Mouse (Mus musculus): ENCODE data around the gene Adgrf2.

The Adgrf2 gene

GRCm38 (mm10) chr17:42741801-42742217 lies at the start of gene Adgrf2:
Gene Adgrf2 (minus strand): TSS chr17:42742179.
- no peak for DNase-seq

GRCm38 (mm10) chr17:42790787-42791186 lies 48.8 kb upstream of the Adgrf2 start:
- DNase-seq: no peak

- DNase-seq: no peak
Measured at GRCm38 (mm10) chr17:42789723-42790122, 47.7 kb upstream of the Adgrf2 start.

DNA sequence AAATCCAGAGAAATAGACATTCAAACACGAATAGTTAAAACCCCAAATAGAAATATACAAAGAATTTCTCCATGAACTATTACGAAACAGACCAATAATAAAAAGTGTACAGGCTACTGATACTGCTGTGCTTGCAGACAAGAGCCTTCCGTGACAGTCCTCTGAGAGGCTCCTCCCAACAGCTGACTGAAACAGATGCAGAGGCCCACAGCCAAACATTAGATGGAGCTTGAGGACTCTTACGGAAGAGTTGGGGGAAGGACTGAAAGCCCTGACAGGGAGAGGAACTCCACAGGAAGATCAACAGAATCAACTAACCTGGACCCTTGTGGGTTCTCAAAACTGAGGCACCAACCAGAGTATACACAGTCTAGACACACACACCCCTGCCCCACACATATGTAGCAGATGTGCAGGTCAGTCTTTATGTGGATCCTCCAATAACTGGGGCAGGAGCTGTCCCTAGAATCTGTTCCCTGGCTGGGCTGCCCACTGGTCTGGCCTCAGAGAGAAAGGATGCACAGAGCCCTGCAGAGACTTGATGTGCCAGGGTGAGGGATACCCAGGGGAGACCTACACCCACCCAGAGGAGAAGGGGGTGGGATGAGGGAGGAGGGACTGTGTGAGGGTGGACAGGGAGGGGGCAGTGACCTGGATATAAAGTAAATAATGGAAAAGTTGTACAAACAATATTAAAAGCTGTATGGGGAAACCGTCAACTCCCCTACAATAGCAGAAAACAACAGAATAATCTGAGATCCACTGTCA lies 46.9 kb upstream of the Adgrf2 start:
- DNase-seq: no peak

- peak; percentile 36 to 40 for DNase-seq
Measured at GRCm38 (mm10) chr17:42782156-42782757, 40.3 kb upstream of the Adgrf2 start.

GRCm38 (mm10) chr17:42753791-42754190 lies 11.8 kb upstream of the Adgrf2 start:
- DNase-seq: no peak

DNA sequence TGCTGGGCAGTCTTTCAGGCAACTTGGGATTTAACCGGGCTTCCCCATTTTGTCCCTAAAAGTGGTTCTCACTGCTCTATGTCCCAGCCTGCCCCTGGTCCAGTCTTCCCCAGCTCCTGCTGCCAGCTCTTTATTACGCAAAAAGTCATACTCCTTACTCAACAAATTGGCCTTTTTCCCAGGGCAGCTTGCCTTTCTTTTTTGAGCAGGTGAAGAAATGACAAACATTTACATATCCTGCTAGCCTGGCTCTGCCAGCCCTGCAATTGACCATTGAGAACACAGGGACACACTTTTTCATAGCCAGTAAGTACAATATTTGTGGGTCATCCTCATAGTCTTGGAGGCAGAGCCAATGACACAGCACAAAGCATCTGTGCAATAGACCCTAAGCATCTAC lies 10.2 kb upstream of the Adgrf2 start:
- DNase-seq: no peak

GRCm38 (mm10) chr17:42745657-42746420 lies 3.9 kb upstream of the Adgrf2 start:
- no peak for DNase-seq

DNA sequence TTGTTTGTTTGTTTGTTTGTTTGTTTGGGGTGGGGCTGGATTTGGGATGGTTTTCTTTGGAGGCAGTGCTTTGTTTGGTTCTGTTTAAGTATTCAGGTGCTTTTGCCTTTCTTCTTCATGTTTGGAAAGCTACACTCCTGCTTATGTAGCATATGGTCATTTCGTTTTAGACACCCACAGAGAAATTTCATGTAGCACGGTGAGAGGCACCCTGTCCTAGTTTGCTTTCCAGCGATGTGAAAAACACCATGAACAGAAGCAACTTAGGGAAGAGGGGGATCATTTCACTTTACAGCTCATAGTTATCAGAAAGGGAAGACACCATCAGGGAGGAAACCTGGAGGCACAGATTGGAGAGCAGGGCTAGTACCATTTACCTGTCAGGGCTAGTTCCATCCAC lies 844 bp upstream of the Adgrf2 start:
- DNase-seq: no peak

GRCm38 (mm10) chr17:42738794-42739193 lies 3.2 kb downstream of the Adgrf2 start:
- DNase-seq: no peak

DNA sequence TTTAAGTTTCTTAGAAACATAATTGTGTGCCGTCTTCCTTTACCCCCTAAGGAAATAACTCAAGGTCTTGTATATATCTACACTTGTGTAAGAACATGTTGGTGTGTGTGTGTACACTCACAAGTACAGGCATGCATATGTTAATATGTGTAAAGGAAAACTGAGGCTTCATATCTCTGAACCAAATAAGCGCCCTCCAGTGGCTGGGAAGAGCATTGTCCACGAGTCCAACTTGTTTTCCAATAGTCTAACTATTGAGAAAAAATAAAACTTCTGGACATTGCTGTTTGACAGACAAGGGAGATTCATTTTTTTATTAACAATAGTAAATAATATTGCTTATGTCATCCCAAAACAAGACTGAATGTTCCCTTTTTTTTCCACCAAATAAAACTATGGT lies 24.8 kb downstream of the Adgrf2 start:
- no peak for DNase-seq

DNA sequence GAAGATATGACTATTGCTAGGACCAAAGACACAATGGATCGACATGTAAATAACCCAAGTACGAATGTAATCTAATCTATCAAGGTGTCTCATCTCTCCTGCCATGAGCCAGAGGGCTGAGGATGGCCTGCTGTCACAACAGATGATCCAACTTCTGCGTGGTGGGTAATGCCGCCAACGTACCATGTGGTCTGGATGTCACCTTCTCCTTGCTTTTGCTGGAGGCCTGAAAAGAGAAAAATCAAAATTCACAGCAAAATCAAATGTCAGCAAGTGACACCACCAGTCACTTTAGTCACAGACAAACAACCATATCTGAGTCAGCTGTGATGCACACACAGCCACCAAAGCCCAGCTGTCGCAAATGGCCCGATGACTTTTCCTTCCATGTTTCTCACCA lies 27.0 kb downstream of the Adgrf2 start:
- no peak for DNase-seq

GRCm38 (mm10) chr17:42710717-42711116 lies 31.3 kb downstream of the Adgrf2 start:
- no peak for DNase-seq

DNA sequence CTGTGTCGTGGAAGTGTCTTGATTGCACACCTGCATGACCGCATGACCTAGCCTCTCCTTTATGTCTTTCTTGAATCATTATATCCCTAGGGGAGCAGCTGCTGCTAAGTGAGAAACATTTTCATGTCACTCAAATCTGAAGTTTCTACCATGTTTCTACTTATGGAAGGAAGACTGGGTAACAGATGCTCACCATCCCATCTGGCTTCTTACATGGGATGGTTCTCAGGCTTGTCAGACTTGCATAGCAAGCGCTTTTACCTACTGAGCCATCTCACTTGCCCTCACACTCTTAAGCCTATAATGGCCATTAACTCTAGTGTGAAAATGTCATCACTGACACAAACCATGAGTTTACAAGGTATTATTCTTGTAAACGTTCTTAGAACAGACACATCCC lies 36.4 kb downstream of the Adgrf2 start:
- no peak for DNase-seq

DNA sequence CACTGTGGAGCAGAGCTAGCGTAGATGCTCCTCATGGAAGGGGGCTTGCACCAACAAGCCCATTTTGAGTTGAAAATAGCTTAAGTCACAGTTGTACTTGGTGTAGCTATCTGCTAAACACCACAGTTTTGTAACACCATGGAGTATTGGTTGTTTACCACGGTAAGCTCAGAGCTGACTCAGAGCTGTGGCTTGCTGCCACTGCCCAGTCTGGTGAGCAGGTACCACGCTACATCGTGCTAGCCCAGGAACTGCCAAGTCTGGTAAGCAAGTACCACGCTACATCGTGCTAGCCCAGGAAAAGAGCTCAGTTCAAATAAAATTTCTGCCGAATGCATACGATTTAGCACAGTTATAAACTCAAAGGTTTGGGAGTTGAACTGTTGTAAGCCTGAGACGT lies 39.8 kb downstream of the Adgrf2 start:
- DNase-seq: no peak

- no peak for DNase-seq
Measured at GRCm38 (mm10) chr17:42694730-42695129, 47.2 kb downstream of the Adgrf2 start.

GRCm38 (mm10) chr17:42692136-42692535 lies 49.8 kb downstream of the Adgrf2 start, which contains the start of gene Adgrf4:
Gene Adgrf4 (minus strand): TSS chr17:42692284.
- no peak for DNase-seq

DNA sequence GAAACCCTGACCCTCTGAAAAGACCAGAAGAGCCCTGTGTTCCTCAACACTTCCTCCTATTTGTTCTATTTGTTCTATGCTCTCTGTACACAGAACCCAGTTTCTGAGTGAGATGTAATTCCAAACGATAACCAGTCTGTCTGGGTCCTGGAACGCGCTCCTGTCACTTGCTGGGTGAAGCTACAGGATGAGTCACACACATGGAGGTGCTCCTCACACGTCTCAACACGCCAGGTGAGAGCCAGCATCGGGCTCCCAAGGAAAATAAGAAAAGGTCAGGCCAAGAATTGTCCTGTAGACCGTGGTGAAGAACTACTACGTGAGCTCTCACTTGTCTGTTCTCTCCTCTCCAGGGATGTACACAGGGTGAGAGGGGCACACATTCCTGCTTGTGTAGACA lies 51.4 kb downstream of the Adgrf2 start:
- DNase-seq: no peak
